Mouse (Mus musculus) mesoderm, embryonic 11.5 days (tissue): Measurements from ENCODE around the gene Canx.
"Not testable (repeated sequence)": the region's sequence is repeated elsewhere in the genome, so short reads cannot be mapped to it uniquely, and the experiment has no call there.

Experiments used
- DNase-seq: peaks from one replicate; pipeline ENCODE4 v3.0.0-alpha.2; 2012; ENCODE audit warnings: low read depth, low spot score

Gene Canx

DNA sequence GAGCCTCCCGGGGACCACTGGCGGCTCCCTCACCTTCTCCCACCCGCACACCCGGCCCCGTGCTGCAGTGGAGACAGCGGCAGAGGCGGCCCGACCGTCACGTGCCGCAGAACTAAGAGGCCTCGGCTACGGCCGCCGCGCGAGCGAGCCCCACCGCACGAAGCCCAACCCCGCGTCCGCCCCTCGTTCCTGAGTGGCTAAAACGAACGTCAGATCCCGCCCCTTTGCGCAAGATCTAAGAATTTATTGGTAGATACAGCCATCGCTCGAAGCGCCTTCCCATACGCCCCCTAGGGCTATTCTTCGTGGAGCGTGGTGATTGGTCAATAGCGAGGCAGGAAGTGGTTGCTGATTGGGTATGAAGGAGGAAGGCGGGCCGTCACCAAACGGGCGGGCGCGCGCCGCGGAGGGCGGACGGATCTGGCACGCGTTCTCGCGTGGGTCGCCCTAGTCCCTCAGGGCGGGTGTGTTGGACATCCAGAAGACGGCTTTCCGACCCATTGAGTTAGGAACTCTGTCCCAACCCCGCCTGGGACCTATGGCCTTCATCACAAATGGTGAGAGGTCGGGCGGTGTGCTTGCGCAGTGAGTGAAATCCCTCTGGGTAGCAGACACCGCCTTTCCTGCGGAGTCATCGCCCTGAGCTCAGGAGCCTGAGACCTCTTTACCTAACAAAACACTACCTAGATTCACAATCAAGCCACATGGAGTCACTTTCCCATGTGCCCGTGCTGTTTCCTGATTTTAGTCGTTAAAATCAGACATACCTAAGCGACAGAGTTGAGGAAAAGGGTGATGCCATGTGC lies at the start of gene Canx:
Canx (minus strand) TSS at position 178 of the 806 bp plus-strand sequence.
- DNase-seq = peak; percentile 100

DNA sequence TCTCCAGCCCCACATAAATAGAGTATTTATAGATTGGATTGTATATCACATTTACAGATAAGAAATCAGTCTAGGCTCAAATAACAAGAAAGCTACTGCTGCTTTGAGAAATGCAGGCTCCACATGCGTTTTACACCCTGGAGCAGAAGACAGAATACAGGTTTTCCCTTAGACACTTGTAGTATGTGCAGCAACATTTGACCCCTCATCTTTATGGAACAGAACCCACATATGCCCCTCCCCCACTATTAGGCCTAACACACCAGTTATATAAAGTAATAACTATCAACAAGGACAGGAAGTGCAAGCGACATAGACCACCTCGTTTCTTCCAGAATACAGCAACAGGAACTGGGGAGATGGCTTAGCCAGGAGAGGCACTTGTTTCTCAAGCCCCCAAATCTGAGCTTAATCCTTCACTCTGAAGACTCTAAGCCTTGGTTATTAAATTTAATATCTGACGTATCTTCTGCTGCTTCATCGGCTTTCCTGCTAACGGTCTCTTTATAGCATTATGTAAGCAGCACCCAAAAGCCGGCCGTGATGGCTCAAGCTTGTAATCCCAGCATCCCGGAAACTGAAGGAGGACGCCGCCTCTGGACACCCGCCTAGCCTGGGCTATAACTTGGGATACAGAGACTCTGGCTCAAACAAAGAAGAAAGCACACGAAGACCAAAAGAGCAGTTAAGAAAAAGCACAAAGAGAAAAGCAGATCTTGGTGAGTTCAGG lies 49.0 kb upstream of the Canx start:
- DNase-seq = no peak

DNA sequence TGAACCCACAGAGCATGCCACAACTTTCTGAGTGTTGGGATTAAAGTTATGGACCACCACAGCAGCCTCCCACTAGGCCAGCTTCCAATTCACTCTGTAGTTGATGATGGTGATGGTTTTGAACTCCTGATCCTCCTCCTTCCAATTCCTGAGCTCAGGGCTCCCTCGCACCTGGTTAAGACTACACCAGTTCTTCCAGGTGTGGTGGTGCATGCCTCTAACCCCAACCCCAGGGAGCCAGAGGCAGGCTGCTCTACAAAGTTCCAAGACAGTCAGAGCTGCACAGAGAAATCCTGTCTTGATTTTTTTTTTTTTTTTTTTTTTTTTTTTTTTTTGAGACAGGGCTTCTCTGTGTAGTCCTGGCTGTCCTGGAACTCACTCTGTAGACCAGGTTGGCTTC lies 48.1 kb upstream of the Canx start:
- DNase-seq = no peak

DNA sequence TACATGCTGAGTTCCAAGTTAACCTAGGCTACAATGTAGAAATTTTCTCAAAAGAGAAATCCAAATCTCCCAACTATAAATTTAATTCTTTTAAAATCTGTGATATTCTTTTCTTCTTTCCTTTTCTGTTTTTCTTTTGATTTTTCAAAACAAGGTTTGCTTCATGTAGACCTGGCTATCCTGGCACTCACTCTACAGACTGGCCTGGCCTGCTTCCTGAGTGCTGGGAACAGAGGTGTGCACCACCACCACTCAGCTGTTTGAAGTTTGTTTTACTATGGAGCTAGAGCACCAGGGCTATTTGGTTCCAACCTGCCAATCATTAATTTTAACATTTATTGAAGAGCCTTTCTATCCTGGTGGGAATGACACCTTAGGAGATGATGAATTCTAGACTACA lies 47.6 kb upstream of the Canx start:
- DNase-seq = no peak

DNA sequence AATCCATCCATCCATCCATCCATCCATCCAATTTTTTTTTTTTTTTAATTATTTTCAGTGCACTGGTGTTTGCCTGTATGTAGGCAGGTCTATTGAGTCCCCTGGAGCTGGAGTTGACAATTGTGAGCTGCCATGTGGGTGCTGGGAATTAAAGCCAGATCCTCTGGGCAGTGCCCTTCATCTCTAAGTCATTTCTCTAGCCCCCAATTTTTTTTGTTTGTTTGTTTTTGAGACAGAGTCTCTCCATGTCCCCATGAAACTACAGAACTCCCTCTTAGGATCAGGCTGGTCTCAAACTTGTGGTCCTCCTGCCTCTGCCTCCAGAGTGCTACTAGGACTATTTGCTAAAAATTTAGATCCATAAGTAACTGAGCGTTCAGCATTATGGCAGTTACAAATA lies 46.4 kb upstream of the Canx start:
- DNase-seq = no peak

DNA sequence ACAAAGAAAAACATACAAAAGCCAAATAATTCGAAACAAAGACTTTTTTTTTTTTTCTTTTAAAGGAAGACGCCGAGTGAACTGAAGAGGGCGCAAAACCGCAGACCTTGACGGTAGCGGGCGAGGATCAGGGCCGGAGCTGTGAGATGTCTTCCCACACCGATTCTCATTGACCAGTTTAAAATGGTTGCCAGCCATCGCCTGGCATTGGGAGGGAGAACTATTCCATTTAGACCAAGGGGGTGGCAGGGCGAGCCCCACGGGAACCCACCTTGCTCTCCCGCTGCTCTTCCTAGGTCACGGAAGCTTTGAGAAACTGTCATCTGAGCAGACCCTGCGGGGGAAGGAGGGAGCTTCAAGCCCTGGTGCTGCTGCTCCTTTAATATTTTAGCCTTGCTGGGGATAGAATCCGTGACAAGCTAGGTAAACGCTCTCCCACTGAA lies 45.9 kb upstream of the Canx start:
- peak; percentile 67 for DNase-seq

DNA sequence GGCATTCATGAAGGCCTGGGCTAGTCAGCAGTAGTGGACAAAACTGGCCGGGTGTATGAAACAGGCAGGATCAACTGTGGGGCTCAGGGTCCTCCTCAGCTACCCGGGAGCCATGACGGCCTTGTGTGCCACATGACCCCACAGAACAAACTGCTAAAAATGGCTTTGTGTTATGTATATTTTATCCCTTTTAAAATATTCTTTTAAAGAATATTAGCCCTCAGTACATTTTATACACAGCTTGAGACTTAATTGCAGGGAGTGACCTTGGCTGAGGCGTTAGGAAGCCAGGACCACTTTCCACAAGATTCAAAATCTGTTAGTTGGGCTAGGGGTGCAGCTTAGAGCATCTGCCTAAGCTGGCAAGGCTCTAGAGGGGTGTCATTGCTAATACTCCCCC lies 45.5 kb upstream of the Canx start:
- DNase-seq = no peak

DNA sequence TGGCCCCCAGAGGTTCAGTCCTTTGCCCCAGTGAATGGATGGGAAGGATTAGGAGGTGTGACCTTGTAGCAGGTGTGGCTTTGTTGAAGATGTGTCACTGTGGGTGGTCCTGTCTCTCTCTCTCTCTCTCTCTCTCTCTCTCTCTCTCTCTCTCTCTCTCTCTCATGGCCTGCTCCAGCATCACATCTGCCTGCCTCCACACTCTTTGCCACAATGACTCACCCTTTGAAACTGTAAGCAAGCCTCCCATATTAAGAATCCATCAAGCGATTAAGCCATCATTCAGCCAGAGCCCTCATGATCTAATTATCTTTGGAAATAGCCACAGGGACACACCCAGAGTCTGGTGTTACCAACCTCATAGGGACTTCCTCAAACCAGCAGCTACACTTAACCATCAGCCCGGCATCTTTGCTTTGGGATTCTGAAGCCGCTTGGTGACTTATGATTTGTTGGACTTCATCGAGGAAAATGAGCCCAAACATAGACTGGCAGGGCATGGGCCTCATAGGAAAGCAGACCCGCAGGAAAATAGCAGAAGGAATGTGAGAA lies 44.0 kb upstream of the Canx start:
- DNase-seq = no peak

DNA sequence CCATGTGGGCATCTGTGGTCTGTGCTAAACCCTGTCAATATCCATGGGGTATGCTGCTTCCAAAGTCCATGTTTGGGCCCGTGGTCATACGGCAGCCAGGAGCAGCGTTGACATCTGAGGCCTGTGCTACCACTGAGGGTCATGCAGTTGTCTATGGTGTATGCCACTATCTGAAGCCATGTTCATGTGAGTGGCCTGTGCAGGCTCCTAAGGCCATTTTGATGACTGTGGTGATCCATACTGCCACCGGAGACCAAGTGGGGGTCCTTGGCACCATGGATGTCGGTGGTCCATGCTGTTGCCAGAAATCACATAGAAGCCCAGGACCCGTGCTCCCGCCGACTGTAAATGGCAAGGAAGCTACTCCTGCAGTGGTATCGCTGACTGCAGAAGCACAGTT lies 42.1 kb upstream of the Canx start:
- no peak for DNase-seq

DNA sequence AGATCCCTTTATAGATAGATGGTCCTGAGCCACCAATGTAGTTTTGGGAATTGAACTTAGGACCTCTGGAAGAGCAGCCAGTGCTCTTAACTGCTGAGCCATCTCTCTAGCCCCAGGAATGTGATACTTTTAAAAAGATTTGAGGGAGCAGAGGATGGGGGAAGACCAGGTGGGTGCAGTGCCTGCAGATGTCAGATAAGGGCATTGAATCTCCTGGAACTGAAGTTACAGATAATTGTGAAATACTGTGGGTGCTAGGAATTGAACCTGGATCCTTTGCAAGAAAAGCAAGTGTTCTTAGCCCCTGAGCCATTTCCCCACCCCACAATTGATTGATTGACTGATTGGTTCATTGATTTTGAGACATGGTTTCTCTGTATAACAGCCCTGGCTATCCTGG lies 39.8 kb upstream of the Canx start:
- DNase-seq = no peak

DNA sequence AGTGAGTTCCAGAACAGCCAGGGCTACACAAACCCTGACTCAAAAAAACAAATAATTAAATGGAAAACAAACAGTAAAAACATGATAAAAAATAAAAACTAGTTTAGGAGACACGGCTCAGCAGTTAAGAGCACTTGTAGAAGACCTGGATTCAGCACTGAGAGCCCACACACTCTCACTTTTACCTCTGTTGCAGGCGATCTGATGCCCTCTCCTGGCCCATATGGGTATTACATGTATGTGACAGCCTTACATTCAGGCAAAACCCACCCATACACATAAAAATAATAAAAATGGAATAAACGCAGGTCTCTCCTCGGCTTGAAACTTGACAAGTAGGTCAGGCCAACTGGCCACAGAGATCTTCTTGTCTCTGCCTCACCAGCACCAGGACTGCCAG lies 39.1 kb upstream of the Canx start:
- DNase-seq = peak; percentile 85

DNA sequence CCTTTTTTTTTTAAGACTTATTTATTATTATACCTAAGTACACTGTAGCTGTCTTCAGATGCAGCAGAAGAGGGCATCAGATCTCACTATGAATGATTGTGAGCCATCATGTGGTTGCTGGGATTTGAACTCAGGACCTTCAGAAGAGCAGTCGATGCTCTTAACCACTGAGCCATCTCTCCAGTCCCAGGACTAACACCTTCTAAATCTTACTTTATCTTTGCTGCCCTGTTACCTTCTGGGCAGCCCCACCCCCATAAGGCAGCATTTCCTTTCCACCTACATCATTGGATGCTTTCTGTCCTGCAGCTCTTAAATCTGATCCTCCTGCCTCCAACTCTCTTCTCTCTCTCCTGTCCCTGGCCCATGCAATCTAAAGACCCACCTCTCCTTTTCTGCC lies 35.8 kb upstream of the Canx start:
- not testable (repeated sequence) for DNase-seq

DNA sequence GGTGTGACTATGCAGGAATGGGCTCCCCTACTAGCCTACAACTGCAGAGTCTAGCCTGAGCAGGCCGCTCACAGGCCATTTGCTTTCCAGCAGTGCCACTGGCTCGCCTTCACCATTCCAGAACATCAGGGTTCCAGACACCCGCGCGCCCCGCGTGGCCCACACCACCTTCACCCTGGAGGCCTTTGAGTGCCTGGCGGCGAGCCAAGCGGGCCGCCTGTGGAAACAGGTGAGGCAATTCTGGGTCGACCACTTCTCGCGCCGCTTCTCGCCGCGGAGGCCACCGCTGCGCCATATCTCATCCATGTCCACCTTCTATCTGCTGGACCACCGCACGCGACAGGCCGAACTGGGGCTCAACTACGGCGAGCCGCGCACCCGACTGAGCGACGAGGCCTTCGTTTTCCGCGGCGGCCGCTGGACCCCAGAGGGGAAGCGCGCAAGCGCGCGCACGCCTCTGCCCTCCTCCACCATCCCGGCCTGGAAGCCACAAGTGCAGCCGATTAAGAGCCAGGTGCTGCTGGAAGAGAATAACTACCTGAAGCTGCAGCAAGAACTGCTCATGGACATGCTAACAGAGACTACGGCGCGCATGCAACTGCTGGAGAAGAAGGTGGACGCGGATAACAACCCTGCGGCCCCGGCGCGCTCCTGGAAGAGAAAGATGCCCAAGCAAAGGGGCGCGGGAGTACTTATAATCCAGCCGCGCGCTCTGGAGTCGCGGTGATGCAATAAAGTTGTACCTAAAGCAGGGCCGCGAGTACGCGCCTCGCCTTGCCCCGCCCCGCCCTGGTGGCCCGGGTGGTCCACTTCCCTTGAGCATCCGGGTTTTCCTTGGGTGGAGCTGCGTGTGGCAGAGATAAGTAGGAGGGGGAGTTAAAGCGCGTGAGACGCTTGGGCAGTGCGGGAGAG lies 33.7 kb upstream of the Canx start:
- peak; percentile 66 for DNase-seq

DNA sequence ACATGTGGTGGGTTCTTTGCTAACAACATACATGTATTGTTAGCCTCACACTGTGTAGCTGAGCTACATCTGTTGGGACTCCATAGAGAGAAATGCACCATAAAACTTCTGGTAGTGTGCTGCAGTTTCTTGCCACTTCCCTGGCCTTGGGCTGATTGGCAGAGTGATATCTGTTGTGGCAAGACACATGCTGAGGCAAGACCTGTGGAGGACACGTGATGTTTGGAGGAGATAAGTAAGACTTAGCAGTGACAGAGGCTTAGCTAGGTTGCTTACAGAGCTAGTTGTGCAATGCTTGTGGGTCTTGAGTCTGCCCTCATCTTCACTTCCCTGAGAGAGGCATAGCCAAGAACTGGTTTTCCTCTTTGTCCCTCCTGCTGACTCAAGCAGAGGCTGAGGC lies 29.9 kb upstream of the Canx start:
- no peak for DNase-seq

DNA sequence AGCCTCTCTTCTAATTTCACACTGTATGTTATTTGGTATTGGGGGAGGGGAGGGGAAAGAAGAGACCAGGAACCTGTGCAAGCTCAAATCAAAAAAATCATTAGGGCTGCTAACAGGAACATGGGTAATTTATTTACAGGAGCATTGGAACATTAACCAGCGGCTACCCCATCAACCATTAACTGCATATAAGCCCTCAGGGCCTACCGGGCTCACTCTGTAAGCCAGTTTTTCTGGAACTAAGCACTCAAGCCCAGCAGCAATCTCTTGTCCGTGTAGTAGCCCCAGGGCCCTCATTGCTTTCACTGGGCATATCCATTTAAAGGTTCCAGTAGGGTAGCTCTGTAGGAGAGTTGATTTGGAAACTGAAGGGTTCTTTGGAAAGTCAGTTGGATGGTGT lies 29.4 kb upstream of the Canx start:
- no peak for DNase-seq

DNA sequence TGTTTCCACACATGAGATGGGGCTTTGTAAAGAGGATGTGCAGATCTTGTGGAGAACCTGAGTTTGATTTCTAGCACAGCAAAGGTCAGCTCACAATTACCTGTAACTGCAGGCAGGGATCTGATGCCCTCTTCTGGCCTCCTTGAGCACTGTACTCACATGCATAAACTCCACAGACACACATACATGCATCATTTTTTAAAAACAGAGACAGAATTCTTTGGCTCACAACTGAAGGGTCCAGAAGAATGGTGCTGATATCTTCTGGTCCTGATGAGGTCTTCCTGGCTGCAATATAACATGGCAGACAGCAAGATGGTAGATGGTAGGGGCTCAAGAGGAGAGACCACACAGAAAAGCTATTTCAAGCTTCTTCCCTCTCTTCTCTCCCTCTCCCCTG lies 28.7 kb upstream of the Canx start, which contains the start of gene Cby3:
Cby3 (plus strand) TSS at position 301 of the 400 bp plus-strand sequence.
- DNase-seq = no peak

DNA sequence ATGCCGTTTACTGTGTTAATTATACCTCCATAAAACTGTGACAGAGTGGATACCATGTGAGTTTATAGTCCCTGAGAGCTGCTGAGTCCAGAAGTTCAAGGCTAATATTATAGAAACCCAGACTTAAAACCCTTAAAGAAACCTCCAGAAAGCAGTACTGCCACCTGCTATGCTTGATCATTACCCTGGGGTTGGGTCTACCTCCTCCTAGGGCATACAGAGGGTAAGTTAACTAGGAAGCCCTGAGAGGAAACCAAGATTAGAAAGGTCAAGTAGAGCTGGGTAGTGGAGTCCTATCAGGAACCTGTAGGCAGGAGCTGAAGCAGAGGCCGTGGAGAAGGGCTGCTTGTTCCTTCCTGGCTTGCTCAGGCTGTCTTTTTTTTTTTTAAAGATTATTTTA lies 26.7 kb upstream of the Canx start:
- DNase-seq = no peak

DNA sequence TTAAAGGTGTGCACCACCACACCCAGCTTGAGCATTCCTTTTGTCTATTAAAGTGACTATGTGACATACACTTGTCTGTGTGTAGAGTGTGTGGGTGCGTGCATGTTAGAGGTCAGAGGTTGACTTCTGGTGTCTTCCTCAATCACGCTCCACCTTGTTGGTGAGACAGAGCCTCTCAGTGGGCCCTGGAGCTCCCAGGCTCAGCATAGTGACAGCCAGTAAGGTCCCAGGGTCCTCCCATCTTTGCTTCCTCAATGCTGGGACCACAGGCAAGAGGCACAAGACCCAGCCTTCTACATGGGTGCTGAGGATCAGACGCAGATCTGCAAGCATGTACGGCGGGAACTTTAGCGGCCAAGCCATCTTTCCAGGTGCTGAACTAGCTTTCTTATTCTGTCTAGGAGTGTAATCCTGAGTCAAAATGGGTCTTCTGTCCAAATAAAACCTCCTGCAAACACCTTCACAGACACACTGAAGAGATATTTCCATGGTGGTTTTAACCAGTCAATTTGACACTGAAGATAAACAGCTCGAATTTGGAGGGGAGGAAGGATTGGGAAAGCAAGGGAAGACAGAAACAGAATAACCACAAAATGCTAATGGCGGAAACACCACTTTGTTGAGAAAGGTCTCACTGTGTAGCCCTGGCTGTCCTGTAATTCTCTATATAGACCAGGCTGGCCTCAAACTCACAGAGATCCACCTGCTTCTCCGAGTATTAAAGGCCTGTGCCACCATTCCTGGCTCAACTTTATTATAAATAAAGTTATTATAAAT lies 21.0 kb upstream of the Canx start:
- no peak for DNase-seq

DNA sequence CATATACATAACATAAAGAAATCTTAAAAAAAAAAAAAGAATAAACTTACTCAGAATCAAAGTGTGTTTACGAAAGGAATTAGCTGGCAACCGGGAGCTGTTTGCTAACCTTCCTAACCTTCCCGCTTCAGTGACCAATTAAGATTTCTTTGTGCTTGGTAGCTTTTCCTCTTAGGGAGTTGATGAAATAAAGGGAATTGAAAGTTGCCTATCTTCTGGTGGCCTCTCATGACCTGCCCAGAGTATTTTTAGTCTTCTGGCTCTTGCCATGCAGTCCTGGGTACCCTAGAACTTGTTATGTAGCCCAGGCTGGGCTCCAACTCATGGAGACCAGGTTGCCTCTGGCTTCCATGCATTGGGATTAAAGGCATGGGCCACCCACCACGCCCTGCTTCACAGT lies 20.0 kb upstream of the Canx start:
- DNase-seq = no peak

DNA sequence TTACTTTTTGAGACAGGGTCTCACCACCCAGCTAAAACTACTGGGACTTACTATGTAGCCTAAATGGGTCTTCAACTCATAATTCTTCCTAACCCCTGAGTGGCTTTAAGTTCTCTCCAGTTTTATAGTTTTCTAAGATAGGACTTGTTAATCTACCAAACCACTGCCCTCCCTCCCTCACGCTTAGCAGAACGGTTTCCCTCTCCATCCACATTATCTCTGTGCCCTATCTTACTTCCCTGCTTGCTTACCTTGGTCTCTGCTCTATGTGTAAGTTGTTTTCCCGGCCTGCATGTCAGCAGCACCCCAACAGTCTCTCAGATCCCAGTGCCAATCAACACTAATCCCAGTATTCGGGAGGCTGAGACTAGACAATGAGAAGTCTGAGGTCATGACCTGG lies 11.4 kb upstream of the Canx start:
- no peak for DNase-seq

DNA sequence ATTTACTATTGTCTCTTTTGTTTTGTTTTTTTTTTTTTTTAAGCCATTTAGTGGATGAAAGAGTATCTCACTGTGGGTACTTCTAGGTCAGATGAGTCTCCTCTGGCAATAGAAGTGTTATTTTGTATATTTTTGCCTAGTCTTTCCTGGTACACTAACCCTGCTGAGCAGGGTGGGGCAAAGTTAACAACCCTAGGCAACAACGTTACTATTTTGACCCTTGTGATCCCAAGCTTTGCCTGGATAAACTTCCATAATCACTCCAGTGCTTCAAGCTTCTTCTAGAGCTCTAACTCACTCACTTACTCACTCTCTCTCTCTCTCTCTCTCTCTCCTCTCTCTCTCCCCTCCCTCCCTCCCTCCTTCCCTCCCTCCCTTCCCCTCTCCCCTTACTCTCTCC lies 10.7 kb upstream of the Canx start:
- DNase-seq = no peak
